Mouse (Mus musculus) MEL (cell line): ENCODE measurements around the gene Pofut1.

Experiments
- CTCF ChIP-seq, 3 experiments: IDR thresholded peaks in 2 of 3; conservative IDR thresholded peaks in 1 of 3; 2 replicates each; pipeline ENCODE4 v1.5.1; 2011 to 2012; ENCODE audit warnings: low read length in 3 of 3, low read depth in 2 of 3, mild to moderate bottlenecking in 2 of 3, improper control_type of control experiment in 1 of 3, inconsistent platforms in 1 of 3, mixed read lengths in 1 of 3, moderate library complexity in 1 of 3; ENCODE audit not compliant: control insufficient read depth in 1 of 3, insufficient read depth in 1 of 3, poor library complexity in 1 of 3, severe bottlenecking in 1 of 3
- GATA1 ChIP-seq: IDR thresholded peaks from 2 replicates; pipeline ENCODE4 v1.6.1; 2011; ENCODE audit warnings: low read depth, low read length, improper control_type of control experiment
- MAX ChIP-seq: IDR thresholded peaks from 2 replicates; pipeline ENCODE4 v1.6.1; 2011; ENCODE audit warnings: low read length, improper control_type of control experiment
- TBP ChIP-seq: IDR thresholded peaks from 2 replicates; pipeline ENCODE4 v1.8.0; 2011; ENCODE audit warnings: low read depth, low read length, improper control_type of control experiment
- ZC3H11A ChIP-seq: IDR thresholded peaks from 2 replicates; pipeline ENCODE4 v1.6.1; 2012; ENCODE audit warnings: low read depth, mild to moderate bottlenecking, inconsistent platforms, low read length, improper control_type of control experiment

DNA sequence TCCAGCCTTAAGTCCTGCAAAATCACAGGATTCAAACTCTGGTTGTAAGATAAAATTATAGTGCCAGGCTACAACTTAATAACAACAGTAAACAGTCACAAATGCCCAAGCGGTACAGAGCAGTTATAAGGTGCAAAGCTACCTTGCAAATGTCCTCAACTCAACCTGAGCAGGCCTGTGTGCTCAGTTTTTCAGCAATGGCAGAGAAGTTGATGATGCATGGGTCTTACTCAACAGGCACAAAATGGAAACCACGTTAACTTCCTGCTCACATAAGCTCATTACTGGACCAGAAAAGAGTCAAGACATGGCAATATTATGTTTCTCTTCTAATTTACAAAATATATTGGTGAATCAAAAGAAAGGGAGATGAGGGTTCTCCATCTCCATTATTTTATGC, 18.8 kb upstream of the Pofut1 start:
- no peak for TF ChIP-seq ZC3H11A
- TF ChIP-seq GATA1, result no peak
- TF ChIP-seq TBP, result no peak
- TF ChIP-seq MAX, result no peak
- TF ChIP-seq CTCF (IDR thresholded peaks at IDR 0.05 in 2 of 3, conservative IDR thresholded peaks at IDR 0.05 in 1 of 3; ENCODE audit: control insufficient read depth in 1 of 3, insufficient read depth in 1 of 3, low read depth in 2 of 3, low read length in 3 of 3, poor library complexity in 1 of 3, severe bottlenecking in 1 of 3), result no peak
